8 mouse cellular contexts compared by ENCODE assay signal in the genomic region with DNA sequence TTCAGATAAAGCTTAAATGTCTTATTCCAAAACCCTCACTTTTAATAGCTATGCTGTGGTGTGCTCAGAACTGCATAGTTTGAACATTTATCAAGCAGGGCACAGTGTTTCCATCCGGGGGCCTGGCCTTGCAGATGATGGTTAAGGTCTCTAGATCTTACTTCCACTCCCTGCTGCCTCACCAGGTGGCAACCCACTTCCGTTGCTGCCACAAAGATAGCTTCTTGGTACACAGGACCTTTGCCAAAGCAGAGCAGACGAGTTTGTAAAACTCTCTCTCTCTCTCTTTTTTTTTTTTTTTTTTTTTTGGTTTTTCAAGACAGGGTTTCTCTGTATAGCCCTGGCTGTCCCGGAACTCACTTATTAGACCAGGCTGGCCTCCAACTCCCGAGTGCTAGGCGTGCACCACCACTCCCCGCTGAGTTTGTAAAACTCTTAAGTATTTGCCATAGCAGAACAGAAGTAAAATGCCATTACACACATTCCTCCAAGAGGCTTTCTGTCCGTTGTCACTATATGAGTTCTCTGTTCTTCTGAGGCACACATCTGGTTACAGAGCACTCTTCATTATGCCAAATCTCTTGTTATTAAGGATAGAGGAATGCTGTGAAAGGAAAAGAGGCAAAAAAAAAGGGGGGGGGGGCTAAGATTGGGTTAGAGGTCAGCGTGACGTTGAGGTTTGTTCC. TPM values are rescaled to one million over a fixed set of nuclear protein-coding genes. Genes with fewer than 3 reads are reported as not detected.
DNase-seq lines count a peak whose midpoint lies in the region; ATAC-seq and TF ChIP-seq lines count a peak whose summit lies in the region.

No protein-coding gene starts in this region.

- peaks cover 19% of the 10 kb centered on the region for H3K4me1 ChIP-seq in kidney, adult 2 months (ENCODE audit: control insufficient read depth, insufficient read depth, low read length)
- peaks cover 16% of the 10 kb centered on the region for H3K4me1 ChIP-seq in bone marrow macrophage, adult 2 months (ENCODE audit: control insufficient read depth, insufficient read depth, low read length)
- H3K4me1 ChIP-seq in hindbrain, embryonic 10.5 days (replicated peaks): peaks cover 25% of the 10 kb centered on the region
- 0 out of 2 replicates have a peak, but pooled peaks cover 5% of the 10 kb centered on the region for H3K4me1 ChIP-seq in lung, postnatal 0 days (ENCODE audit: insufficient read depth, low read depth, low read length)
- no peaks in the 10 kb centered on the region for H3K4me1 ChIP-seq in stomach, postnatal 0 days (replicated peaks; ENCODE audit: control insufficient read depth, insufficient read depth)

- no peak for TF ChIP-seq POLR2A in kidney, adult 2 months (IDR thresholded peaks at IDR 0.05; ENCODE audit: low read depth, low read length)
- no peak for TF ChIP-seq POLR2A in bone marrow macrophage, adult 2 months (IDR thresholded peaks at IDR 0.05; ENCODE audit: borderline replicate concordance, low read depth, low read length)

- ATAC-seq in lung, postnatal 0 days: no peak
- ATAC-seq in stomach, postnatal 0 days (ENCODE audit: low FRiP score, low TSS enrichment): no peak

- TF ChIP-seq CTCF in kidney, adult 2 months (conservative IDR thresholded peaks at IDR 0.05; ENCODE audit: insufficient read depth, insufficient read length, low read depth, low read length): no peak
- TF ChIP-seq CTCF in bone marrow macrophage, adult 2 months (IDR thresholded peaks at IDR 0.05; ENCODE audit: low read depth, low read length): no peak
- no peak for TF ChIP-seq CTCF in lung, postnatal 0 days (IDR thresholded peaks at IDR 0.05)
- TF ChIP-seq CTCF in stomach, postnatal 0 days (IDR thresholded peaks at IDR 0.05; ENCODE audit: low read depth): no peak

- TF ChIP-seq EP300 in lung, postnatal 0 days (IDR thresholded peaks at IDR 0.05): no peak
- TF ChIP-seq EP300 in stomach, postnatal 0 days (optimal IDR thresholded peaks at IDR 0.05): no peak

- H3K4me3 ChIP-seq in kidney, adult 2 months (ENCODE audit: insufficient read depth, low read depth, low read length): peak overlapping the region; percentile 21
- peak overlapping the region; percentile 72 for H3K4me3 ChIP-seq in bone marrow macrophage, adult 2 months (ENCODE audit: insufficient read depth, low read length)
- peak overlapping the region; percentile 79 for H3K4me3 ChIP-seq in hindbrain, embryonic 10.5 days
- H3K4me3 ChIP-seq in lung, postnatal 0 days (ENCODE audit: low read depth, low read length): peak overlapping the region; percentile 93
- peak overlapping the region; percentile 89 for H3K4me3 ChIP-seq in stomach, postnatal 0 days (ENCODE audit: low read depth, low read length)

- H3K36me3 ChIP-seq in kidney, adult 2 months (ENCODE audit: control insufficient read depth, insufficient read depth, low read length): no peaks in the 10 kb centered on the region
- H3K36me3 ChIP-seq in hindbrain, embryonic 10.5 days: no peaks in the 10 kb centered on the region
- no peaks in the 10 kb centered on the region for H3K36me3 ChIP-seq in lung, postnatal 0 days (ENCODE audit: insufficient read depth, low read length)
- H3K36me3 ChIP-seq in stomach, postnatal 0 days (ENCODE audit: control insufficient read depth, insufficient read depth, low read length): no peaks in the 10 kb centered on the region

- H3K27me3 ChIP-seq in kidney, adult 2 months (replicated peaks; ENCODE audit: control insufficient read depth, insufficient read depth, low read length): no peaks in the 10 kb centered on the region
- no peaks in the 10 kb centered on the region for H3K27me3 ChIP-seq in hindbrain, embryonic 10.5 days (ENCODE audit: insufficient read depth, poor library complexity, severe bottlenecking)
- H3K27me3 ChIP-seq in lung, postnatal 0 days (replicated peaks; ENCODE audit: insufficient read depth, low read length): no peaks in the 10 kb centered on the region
- no peaks in the 10 kb centered on the region for H3K27me3 ChIP-seq in stomach, postnatal 0 days (ENCODE audit: control insufficient read depth, insufficient read depth, low read length)

- no peak overlapping the region for H3K9ac ChIP-seq in lung, postnatal 0 days (replicated peaks; ENCODE audit: low read depth)
- H3K9ac ChIP-seq in stomach, postnatal 0 days (ENCODE audit: low read length): no peak overlapping the region

- peak overlapping the region; percentile 70; the same call in 1 of the 2 replicates for H3K4me2 ChIP-seq in lung, postnatal 0 days (replicated peaks; ENCODE audit: low read depth, low read length)
- H3K4me2 ChIP-seq in stomach, postnatal 0 days (replicated peaks; ENCODE audit: low read depth): peak overlapping the region; percentile 18; the same call in 1 of the 2 replicates

- DNase-seq in kidney, adult 2 months: no peak
- DNase-seq in kidney, postnatal 36 days: no peak
- no peak for DNase-seq in hindbrain, embryonic 10.5 days (ENCODE audit: low spot score)
- no peak for DNase-seq in lung, postnatal 0 days (ENCODE audit: low spot score)
- no peak for DNase-seq in stomach, postnatal 0 days (ENCODE audit: low spot score)
- no peak for DNase-seq in layer of hippocampus, postnatal 25 days (ENCODE audit: extremely low spot score in 1 of 2, low spot score in 1 of 2)
- no peak for DNase-seq in layer of hippocampus, adult 11-12 months (ENCODE audit: low spot score)

- H3K9me3 ChIP-seq in hindbrain, embryonic 10.5 days: no peaks in the 10 kb centered on the region
- H3K9me3 ChIP-seq in lung, postnatal 0 days (ENCODE audit: low read length): no peaks in the 10 kb centered on the region
- no peaks in the 10 kb centered on the region for H3K9me3 ChIP-seq in stomach, postnatal 0 days (ENCODE audit: control insufficient read depth, low read length)

- 60% methylated on average over 10 of the region's 10 CpGs for WGBS in kidney, adult 2 months
- 67% methylated on average over 10 of the region's 10 CpGs for WGBS in hindbrain, embryonic 10.5 days
- 44% methylated on average over 10 of the region's 10 CpGs for WGBS in lung, postnatal 0 days
- WGBS in stomach, postnatal 0 days: 48% methylated on average over 10 of the region's 10 CpGs

- H3K27ac ChIP-seq in kidney, adult 2 months (ENCODE audit: insufficient read depth, low read depth, low read length): 0 out of 2 replicates have a peak overlapping the region, but pooled peaks have one; percentile 17
- no peak overlapping the region for H3K27ac ChIP-seq in bone marrow macrophage, adult 2 months (ENCODE audit: insufficient read depth, low read depth, low read length)
- peak overlapping the region; percentile 96 for H3K27ac ChIP-seq in hindbrain, embryonic 10.5 days
- peak overlapping the region; percentile 97 for H3K27ac ChIP-seq in lung, postnatal 0 days (ENCODE audit: low read length)
- peak overlapping the region; percentile 98 for H3K27ac ChIP-seq in stomach, postnatal 0 days (replicated peaks)

RNA-seq across cellular contexts. Expression of gene C1galt1, which starts 0.8 kb away (rescaled TPM):
- 5.5 and 7.5 TPM in 2 replicates for polyA plus RNA-seq in kidney, adult 2 months (2012; rRNA removed)
- 12.0 and 14.2 TPM in 2 replicates for polyA plus RNA-seq in bone marrow macrophage, adult 2 months (2012; ENCODE audit: insufficient read depth, insufficient read length, missing spikeins)
- polyA plus RNA-seq in hindbrain, embryonic 10.5 days (2016; fragmentation: Nextera tagmentation; extraction: Ambion mirVana): 1.4 and 1.7 TPM in 2 replicates
- 5.2 and 5.7 TPM in 2 replicates for polyA plus RNA-seq in lung, postnatal 0 days (2015; fragmentation: Nextera tagmentation; extraction: Ambion mirVana)
- 7.9 and 8.1 TPM in 2 replicates for polyA plus RNA-seq in stomach, postnatal 0 days (2015; fragmentation: Nextera tagmentation; extraction: Ambion mirVana)
- 10 to 100 TPM; 10.4 TPM for total RNA-seq in layer of hippocampus, postnatal 25 days (2021)

Comparison
In these comparisons a context has a peak if more than half of its experiments do, and no peak if none do; other contexts are left out.
1. H3K4me3 ChIP-seq: peak in every context shown above with its lines; median percentile 93 in lung, postnatal 0 days; 89 in stomach, postnatal 0 days; 79 in hindbrain, embryonic 10.5 days; 72 in bone marrow macrophage, adult 2 months; 21 in kidney, adult 2 months.